16 mouse cellular contexts compared by ENCODE assay signal in genomic region chr10:115556738-115557242, GRCm38 (mm10). TPM values are rescaled to one million over a fixed set of nuclear protein-coding genes. Genes with fewer than 3 reads are reported as not detected.
A peak's percentile ranks its signal among the peaks of the same experiment; 100 is the strongest.
DNase-seq lines count a peak whose midpoint lies in the region; ATAC-seq and TF ChIP-seq lines count a peak whose summit lies in the region.
"Had no signal": no experiment of that assay in that cellular context is flagged by ENCODE, and none has a peak within 500 bp of the region (broad histone marks: within the 10 kb centered on the region; RNA-seq: fewer than 3 reads in every experiment).

No protein-coding gene starts in this region.

- peak overlapping the region; percentile 23 for H3K4me2 ChIP-seq in CH12.LX (ENCODE audit: insufficient read depth, low read depth, poor library complexity, severe bottlenecking)
- H3K4me2 ChIP-seq in embryonic facial prominence, embryonic 13.5 days, result peak overlapping the region; percentile 32
- no peak overlapping the region for H3K4me2 ChIP-seq in midbrain, embryonic 11.5 days

- intact Hi-C loops in heart, postnatal 36 days (cut with DNase I), result no loop called here

- no peak overlapping the region for H3K4me3 ChIP-seq in CH12.LX (replicated peaks in 1 of 3; ENCODE audit: low read depth in 2 of 3, low read length in 2 of 3, poor library complexity in 1 of 3)
- 0 out of 2 replicates have a peak overlapping the region, but pooled peaks have one; percentile 33 for H3K4me3 ChIP-seq in E14TG2a.4 (replicated peaks; ENCODE audit: low read length)
- H3K4me3 ChIP-seq in embryonic facial prominence, embryonic 13.5 days, result no peak overlapping the region
- no peak overlapping the region for H3K4me3 ChIP-seq in midbrain, embryonic 11.5 days (ENCODE audit: low read depth, low read length)
- H3K4me3 ChIP-seq: gastrocnemius, adult 2 months had no signal

- H3K4me1 ChIP-seq in CH12.LX (ENCODE audit: control insufficient read depth in 1 of 2, insufficient read depth in 2 of 2) (no peaks in the 10 kb centered on the region), E14TG2a.4 (replicated peaks; ENCODE audit: low read depth, low read length) (peaks cover 13% of the 10 kb centered on the region)
- H3K4me1 ChIP-seq in embryonic facial prominence, embryonic 13.5 days, result peaks cover 14% of the 10 kb centered on the region
- H3K4me1 ChIP-seq in midbrain, embryonic 11.5 days (ENCODE audit: control insufficient read depth, insufficient read depth, low read length), result peaks cover 7% of the 10 kb centered on the region

- TF ChIP-seq CTCF in CH12.LX (conservative IDR thresholded peaks at IDR 0.05 in 1 of 2, IDR thresholded peaks at IDR 0.05 in 1 of 2; ENCODE audit: low read depth in 2 of 2, low read length in 2 of 2) (no peak), E14TG2a.4 (conservative IDR thresholded peaks at IDR 0.05; ENCODE audit: low read length) (no peak)

- TF ChIP-seq POLR2A in CH12.LX (IDR thresholded peaks at IDR 0.05; ENCODE audit: low read depth, low read length), result no peak

- in situ Hi-C loops in CH12.LX (cut with MboI; ENCODE audit: low pct_ligation_motif_present, low pct_unique_long_range_greater_than_20kb, low sequenced_read_pairs), result no loop called here

- no peak overlapping the region for H3K27ac ChIP-seq in CH12.LX (ENCODE audit: insufficient read depth, low read depth)
- H3K27ac ChIP-seq in embryonic facial prominence, embryonic 13.5 days, result no peak overlapping the region
- H3K27ac ChIP-seq in midbrain, embryonic 11.5 days (ENCODE audit: low read depth, low read length), result no peak overlapping the region
- H3K27ac ChIP-seq: gastrocnemius, adult 2 months; macrophage had no signal

- H3K36me3 ChIP-seq in CH12.LX (replicated peaks in 1 of 2; ENCODE audit: control insufficient read depth in 1 of 2, insufficient read depth in 1 of 2, low read length in 1 of 2) (no peaks in the 10 kb centered on the region), E14TG2a.4 (ENCODE audit: insufficient read depth, low read length) (no peaks in the 10 kb centered on the region)
- no peaks in the 10 kb centered on the region for H3K36me3 ChIP-seq in embryonic facial prominence, embryonic 13.5 days
- no peaks in the 10 kb centered on the region for H3K36me3 ChIP-seq in midbrain, embryonic 11.5 days (ENCODE audit: control insufficient read depth, insufficient read depth, low read length)

- no peak for TF ChIP-seq EP300 in CH12.LX (IDR thresholded peaks at IDR 0.05; ENCODE audit: low read length)

- dilution Hi-C loops in CH12.LX (cut with MboI; ENCODE audit: extremely low pct_ligation_motif_present, extremely low pct_unique_long_range_greater_than_20kb, low sequenced_read_pairs), result no loop called here

- DNase-seq in CH12.LX (ENCODE audit: extremely low read depth), result no peak
- DNase-seq in midbrain, embryonic 11.5 days (ENCODE audit: low spot score, missing footprints), result peak; percentile 90
- no peak for DNase-seq in heart, postnatal 36 days
- no peak for DNase-seq in left cerebral cortex, adult 9 months (ENCODE audit: low spot score in 2 of 2)
- no peak for DNase-seq in natural killer cell, adult 2 months (ENCODE audit: low spot score in 2 of 2)
- DNase-seq: cerebellum, postnatal 25 days; gastrocnemius, adult 2 months; kidney, postnatal 10 days; liver; thymus, postnatal 4 days had no signal

- no peak overlapping the region for H3K9ac ChIP-seq in CH12.LX (ENCODE audit: insufficient read depth, low read depth)
- no peak overlapping the region for H3K9ac ChIP-seq in embryonic facial prominence, embryonic 13.5 days
- no peak overlapping the region for H3K9ac ChIP-seq in midbrain, embryonic 11.5 days (ENCODE audit: low read length)

- 29% methylated on average over 12 of the region's 12 CpGs for WGBS in embryonic facial prominence, embryonic 13.5 days
- WGBS in midbrain, embryonic 11.5 days, result 13% methylated on average over 12 of the region's 12 CpGs

- no peak for TF ChIP-seq RAD21 in CH12.LX (IDR thresholded peaks at IDR 0.05; ENCODE audit: low read depth, low read length)

- no peaks in the 10 kb centered on the region for H3K79me2 ChIP-seq in CH12.LX (replicated peaks; ENCODE audit: control insufficient read depth, extremely low read depth, insufficient read depth, poor library complexity, severe bottlenecking)

- H3K9me3 ChIP-seq in CH12.LX (replicated peaks; ENCODE audit: low read length), result no peaks in the 10 kb centered on the region
- H3K9me3 ChIP-seq in E14TG2a.4 (ENCODE audit: low read length), result no peaks in the 10 kb centered on the region
- no peaks in the 10 kb centered on the region for H3K9me3 ChIP-seq in embryonic facial prominence, embryonic 13.5 days
- H3K9me3 ChIP-seq in midbrain, embryonic 11.5 days (ENCODE audit: control insufficient read depth, low read length), result no peaks in the 10 kb centered on the region

- ATAC-seq in embryonic facial prominence, embryonic 13.5 days (ENCODE audit: insufficient number of reproducible peaks, insufficient read depth, low FRiP score, low TSS enrichment, low read depth), result peak; percentile 54
- peak; percentile 80 for ATAC-seq in midbrain, embryonic 11.5 days (ENCODE audit: low FRiP score)
- ATAC-seq: Patski had no signal

- H3K27me3 ChIP-seq in CH12.LX (replicated peaks), result no peaks in the 10 kb centered on the region
- no peaks in the 10 kb centered on the region for H3K27me3 ChIP-seq in E14TG2a.4 (ENCODE audit: insufficient read depth, low read length)
- no peaks in the 10 kb centered on the region for H3K27me3 ChIP-seq in embryonic facial prominence, embryonic 13.5 days
- peaks cover 4% of the 10 kb centered on the region; the same call in 1 of the 2 replicates for H3K27me3 ChIP-seq in midbrain, embryonic 11.5 days (ENCODE audit: control insufficient read depth, insufficient read depth, low read length)

TF ChIP-seq in CH12.LX, 34 proteins besides CTCF, POLR2A, EP300 and RAD21:
- TF ChIP-seq SMC3 (IDR thresholded peaks at IDR 0.05; ENCODE audit: low read depth, low read length) (no peak), SIN3A (IDR thresholded peaks at IDR 0.05; ENCODE audit: low read length) (no peak), BHLHE40 (IDR thresholded peaks at IDR 0.05; ENCODE audit: low read depth, low read length) (no peak), POLR2AphosphoS2 (IDR thresholded peaks at IDR 0.05; ENCODE audit: low read depth, low read length) (no peak), USF2 (conservative IDR thresholded peaks at IDR 0.05; ENCODE audit: low read depth, low read length) (no peak), JUND (conservative IDR thresholded peaks at IDR 0.05; ENCODE audit: low read depth, low read length) (no peak), TBP (conservative IDR thresholded peaks at IDR 0.05; ENCODE audit: low read depth, low read length) (no peak), ZC3H11A (IDR thresholded peaks at IDR 0.05; ENCODE audit: low read depth, low read length) (no peak)

RNA-seq across cellular contexts. Expression of gene A930009A15Rik, which starts 13.0 kb away (rescaled TPM):
- total RNA-seq in CH12.LX (2012; rRNA removed) (not detected in 2 replicates), CH12.LX (2014; rRNA removed) (not detected in 2 replicates)
- not detected in 2 replicates for polyA plus RNA-seq in CH12.LX (2012; ENCODE audit: insufficient read length, low read depth)
- polyA plus RNA-seq in embryonic facial prominence, embryonic 13.5 days (2015; fragmentation: Nextera tagmentation; extraction: Ambion mirVana), result not detected in 2 replicates
- polyA plus RNA-seq in midbrain, embryonic 11.5 days (2014; fragmentation: Nextera tagmentation; extraction: Ambion mirVana), result 0.31 and 0.54 TPM in 2 replicates
- total RNA-seq in heart, postnatal 36 days (2021), result not detected
- total RNA-seq: adrenal gland, postnatal 4 days; gastrocnemius, adult 2 months had no signal
- polyA plus RNA-seq: heart, embryonic 16.5 days; macrophage; Patski had no signal

RNA-seq across cellular contexts. Expression of gene Lgr5, which starts 30.8 kb away (rescaled TPM):
- total RNA-seq in CH12.LX (2012; rRNA removed) (not detected in 2 replicates), CH12.LX (2014; rRNA removed) (not detected in 2 replicates)
- polyA plus RNA-seq in CH12.LX (2012; ENCODE audit: insufficient read length, low read depth), result not detected in 2 replicates
- 16.0 and 16.8 TPM in 2 replicates for polyA plus RNA-seq in embryonic facial prominence, embryonic 13.5 days (2015; fragmentation: Nextera tagmentation; extraction: Ambion mirVana)
- polyA plus RNA-seq in midbrain, embryonic 11.5 days (2014; fragmentation: Nextera tagmentation; extraction: Ambion mirVana), result 7.0 and 7.3 TPM in 2 replicates
- total RNA-seq in heart, postnatal 36 days (2021), result under 1 TPM in 1 of 2 experiments, not detected in 1; 0.08 TPM
- total RNA-seq: gastrocnemius, adult 2 months had no signal
- polyA plus RNA-seq: macrophage, Patski had no signal
